Mouse (Mus musculus) adrenal gland, postnatal 36 days (tissue): ENCODE measurements around the gene Wdr54. TPM values are rescaled to one million over a fixed set of nuclear protein-coding genes. Genes with fewer than 3 reads are reported as not detected.
A peak's percentile ranks its signal among the peaks of the same experiment; 100 is the strongest.

Source experiments
- DNase-seq, 2 experiments: peaks; one replicate each; pipeline ENCODE4 v3.0.0; 2021; ENCODE audit warnings: mixed read lengths in 1 of 2
- total RNA-seq, 2 experiments: library from RNA; stranded (reverse); gene quantifications; 2 replicates each; pipeline ENCODE4 v1.2.3; 2021

Wdr54 gene
- total RNA-seq, 2 experiments from 2014 or later, result 1.8 to 3.1 TPM

DNA sequence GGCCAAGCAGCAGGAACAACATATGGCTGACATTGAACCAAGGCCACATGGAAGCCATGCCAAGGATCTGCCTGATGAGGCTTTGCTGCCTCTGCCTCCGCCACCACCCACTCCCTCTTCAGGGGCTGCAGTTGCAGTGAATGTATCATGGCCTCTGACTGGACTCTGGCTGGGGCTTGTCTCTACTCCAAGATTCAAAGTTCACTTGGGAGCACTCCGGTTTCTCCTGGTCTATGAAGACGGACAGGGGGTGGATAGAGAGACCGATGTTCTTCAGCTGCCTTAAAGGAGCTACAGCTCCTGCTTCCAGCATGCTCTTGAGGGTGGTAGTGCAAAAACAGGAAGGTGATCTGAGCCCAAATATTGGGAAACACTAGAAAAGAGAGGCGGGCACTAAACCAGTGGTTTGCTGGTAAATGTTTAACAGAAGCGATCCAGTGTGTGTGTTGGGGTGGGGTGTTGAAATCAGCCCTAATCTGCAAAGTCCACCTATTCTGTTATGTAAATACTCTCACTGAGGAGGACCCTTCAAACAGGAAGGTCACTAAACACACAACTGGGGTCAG lies 24.6 kb downstream of the Wdr54 start:
- no peak for DNase-seq

DNA sequence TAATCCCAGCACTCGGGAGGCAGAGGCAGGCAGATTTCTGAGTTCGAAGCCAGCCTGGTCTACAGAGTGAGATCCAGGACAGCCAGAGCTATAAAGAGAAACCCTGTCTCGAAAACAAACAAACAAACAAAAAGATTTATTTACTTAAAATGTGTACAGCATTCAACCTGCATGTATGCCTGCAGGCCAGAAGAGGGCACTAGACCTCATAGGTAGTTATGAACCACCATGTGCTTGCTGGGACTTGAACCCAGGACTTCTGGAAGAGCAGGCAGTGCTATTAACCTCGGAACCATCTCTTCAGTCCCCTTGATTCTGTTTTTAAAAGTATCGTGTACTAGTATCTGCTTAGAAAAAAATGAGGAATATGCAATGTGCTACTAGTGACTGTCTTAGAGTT lies 28.8 kb downstream of the Wdr54 start:
- no peak for DNase-seq

DNA sequence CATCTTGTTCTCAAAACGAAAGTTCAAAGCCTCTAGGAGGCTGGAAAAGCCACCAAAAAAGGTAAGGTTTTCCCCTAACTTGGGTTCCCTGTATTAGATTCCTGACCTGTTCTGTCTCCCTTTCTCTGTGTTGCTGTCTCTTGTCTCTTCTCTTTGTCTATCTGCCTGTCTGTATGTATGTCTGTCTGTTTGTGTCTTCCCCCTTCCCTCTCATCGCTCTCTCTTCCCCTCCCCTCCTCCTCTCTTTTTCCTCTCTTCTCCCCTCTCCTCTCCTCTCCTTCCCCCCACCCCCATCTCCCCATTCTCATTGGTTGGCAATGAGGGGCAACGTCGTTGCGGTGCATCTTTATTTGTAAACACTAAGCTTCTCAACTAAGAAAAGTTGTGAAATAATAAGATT lies 30.9 kb downstream of the Wdr54 start, which contains the start of gene Ino80b:
Gene Ino80b (minus strand): TSS at position 101 of the 400 bp plus-strand sequence.
- no peak for DNase-seq

DNA sequence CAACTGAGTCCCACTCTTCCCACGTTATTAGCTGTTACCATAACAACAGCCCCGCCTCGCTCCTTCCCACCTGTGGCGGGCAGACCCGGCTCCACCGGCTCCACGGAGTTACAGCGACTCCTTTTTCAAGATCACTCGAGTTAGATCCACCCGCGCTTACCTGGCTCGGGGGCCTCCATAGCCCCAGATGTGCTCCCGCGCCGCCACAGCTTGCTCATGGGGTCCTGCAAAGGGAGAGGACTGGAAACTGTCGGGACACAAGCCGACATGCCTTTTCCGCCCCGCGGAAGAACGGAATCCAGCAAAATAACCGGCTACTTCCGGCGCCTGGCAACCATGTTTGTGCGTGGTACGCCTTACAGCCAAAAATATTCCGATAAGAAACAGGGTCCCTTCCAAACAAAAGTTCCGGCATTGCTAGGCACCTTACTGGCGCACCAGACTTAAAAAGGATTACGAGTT lies 31.3 kb downstream of the Wdr54 start:
- DNase-seq, result peak; percentile 93

DNA sequence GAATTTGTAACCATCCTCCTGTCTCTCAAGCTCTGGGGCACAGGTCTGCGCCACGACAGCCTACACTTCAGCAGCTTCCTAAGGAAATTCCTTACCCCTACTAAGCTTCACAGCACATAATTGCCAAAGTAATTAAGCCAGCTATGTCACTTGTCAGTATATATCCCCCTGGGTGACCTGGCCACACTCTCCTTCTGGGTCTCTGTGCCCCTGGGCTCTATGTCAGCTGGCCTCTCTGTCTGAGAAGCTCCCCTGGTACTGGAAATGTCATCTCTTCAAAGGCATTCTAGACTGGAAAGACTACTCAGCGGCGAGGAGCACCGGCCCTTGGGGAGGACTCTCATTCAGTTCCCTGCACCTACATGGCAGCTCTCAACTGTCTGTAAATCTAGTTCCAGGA lies 33.2 kb downstream of the Wdr54 start:
- no peak for DNase-seq

DNA sequence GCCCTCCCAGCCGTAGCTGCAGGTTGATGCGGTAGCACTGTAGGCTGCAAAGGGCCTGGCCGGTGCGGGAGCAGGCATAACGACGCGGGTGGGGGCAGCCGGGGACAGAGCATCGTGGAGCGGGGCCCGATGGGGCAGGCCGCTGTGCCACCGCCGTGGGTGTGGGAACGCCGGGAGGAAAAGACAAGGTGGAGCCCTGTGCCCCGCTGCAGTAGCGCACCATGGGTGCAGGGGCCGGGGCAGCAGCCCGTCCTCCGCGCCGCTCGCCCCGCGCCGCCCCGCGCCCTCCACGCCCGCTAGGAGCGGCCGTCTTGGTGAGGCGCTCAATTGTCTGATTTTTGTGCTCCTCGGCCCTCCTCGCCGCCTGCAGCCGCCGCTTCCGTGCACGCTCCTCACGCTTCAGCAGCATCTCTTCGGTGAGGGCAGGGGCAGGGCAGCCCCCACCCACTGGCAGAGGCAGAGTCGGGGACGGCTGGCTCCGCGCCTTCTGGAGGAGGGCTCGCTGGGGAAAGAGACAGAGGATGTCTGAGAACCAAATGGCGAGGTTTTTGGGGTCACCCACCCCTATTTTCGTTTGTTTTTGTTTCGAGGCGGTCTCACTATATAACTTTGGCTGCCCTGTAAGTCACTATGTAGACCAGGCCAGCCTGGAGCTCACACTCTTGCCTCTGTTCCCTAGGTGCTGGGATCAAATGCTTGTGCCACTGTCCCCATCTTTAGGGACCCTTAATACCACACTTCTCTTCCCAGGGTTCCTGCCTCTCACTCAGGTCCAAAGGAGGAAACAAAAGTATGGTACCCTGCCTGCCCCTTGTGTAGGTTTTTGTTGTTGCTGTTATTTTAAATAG lies 34.1 kb downstream of the Wdr54 start:
- peak in 1 of 2 experiments; percentile 12 for DNase-seq

DNA sequence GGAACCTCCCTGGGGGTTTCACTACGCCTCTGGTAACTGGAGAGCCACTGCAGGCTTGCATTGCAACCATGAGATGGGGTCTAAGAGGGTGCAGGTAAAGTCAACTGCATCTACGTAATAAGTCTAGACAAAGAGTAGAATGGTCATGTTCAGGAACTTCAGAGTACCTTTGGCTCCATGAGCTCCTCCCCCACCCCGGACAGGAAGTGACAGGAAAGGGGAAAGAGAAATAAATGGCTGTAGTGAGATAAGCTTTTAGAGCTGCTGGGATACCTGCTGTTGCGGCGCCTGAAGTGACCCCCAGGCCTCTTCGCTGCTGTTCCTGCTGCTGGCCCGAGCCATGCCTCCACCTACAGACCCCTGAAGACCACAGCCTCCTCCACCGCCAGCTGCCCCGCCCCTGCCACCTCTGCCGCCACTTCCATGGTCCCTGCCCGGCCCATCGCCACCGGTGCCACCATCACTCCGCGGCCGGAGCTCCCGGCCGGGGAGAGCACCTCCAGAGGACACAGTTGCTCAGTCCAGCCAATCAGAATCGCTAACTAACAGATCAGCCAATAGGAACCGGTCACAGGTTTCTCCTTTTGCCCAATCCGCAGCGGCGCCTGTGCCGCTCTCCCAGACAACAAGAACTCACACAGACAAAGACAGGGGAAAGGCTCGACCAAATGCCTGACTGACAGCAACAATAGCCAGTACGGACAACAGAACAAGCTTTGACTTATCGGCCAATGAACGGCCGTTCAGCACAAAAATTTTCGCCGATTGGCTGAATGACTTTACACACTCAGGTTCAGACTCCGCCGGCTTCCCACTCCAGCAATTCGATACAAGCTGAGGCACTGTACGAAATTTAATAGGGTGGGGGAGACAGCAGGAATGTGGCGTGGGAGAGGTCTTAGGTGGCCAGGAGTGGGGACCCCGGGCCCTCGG lies 35.0 kb downstream of the Wdr54 start, which contains the start of gene Wbp1:
Gene Wbp1 (minus strand): TSS at position 630 of the 933 bp plus-strand sequence.
- peak; percentile 94 for DNase-seq

DNA sequence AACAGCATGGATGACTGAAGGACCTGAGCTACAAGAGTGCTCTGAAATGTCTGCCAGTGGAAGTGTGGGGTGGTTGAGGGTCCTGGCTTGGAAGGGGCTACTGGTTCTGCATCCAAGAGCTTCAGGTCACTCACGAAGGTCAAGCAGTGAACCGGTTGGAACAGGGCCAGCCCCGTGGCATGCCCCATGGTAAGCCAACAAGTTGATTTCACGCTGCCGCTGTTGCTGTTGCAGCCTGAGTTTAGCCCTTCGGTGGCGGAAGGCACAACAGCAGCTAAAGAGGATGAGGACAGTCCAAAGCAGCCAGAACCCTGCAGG lies 36.5 kb downstream of the Wdr54 start:
- DNase-seq, result peak in 1 of 2 experiments; percentile 62

DNA sequence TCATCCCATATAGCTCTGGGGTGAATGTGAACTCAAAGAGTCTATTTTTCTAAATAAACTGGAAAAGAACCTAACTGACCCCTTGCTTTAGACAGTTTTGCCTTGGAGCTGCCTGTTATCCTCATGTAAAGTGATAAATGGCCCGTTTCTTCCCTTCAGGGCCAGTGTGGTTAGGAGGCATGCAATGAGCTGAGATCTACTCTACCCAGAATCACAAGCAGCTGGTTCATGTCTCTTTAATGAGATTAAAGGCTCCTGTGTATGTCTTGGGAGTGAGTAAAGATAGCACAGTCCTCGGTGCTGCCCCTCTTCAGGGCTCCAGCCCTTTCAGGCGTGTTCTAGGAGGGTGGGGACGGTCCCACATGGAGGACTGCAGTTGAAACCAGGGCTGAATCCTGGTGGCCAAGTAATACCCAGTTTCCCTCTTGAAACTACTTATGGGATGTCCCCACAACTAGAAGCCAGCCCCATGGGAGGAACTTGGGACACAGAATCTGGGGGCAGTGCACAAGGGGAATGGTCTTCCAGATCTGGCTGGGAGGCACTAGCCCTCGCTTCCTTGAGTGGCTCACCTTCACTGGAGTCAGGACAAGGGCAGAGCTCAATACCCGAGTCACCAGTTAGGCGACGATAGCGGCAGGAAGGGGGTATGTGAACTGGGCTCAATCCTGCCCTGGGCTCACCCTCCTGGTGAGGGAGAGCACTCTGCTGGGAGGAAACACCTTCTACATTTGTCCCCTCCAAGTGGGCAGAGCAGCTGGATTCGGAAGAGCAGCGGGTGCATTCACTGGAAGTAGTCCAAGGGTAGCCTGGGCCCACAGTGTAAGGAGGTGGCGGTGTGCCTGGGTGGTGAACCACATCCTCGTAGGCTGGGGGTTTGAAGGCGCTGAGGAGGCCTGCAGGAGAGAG lies 37.1 kb downstream of the Wdr54 start:
- peak in 1 of 2 experiments; percentile 17 for DNase-seq

DNA sequence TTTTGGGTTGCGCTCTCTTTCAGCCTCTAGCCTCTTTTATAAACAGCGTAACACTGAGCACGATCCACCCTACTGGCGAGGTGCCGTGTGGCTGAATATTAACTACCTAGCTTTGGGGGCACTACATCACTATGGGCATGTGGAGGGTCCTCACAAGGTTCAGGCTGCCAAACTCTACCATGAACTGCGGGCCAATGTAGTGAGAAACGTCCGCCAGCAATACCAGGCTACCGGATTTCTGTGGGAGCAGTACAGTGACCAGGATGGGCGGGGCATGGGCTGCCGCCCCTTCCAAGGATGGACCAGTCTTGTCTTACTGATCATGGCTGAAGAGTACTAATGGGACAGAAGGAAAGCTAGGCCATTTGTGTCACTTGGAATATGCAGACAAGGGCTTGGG lies 37.8 kb downstream of the Wdr54 start:
- DNase-seq, result no peak

DNA sequence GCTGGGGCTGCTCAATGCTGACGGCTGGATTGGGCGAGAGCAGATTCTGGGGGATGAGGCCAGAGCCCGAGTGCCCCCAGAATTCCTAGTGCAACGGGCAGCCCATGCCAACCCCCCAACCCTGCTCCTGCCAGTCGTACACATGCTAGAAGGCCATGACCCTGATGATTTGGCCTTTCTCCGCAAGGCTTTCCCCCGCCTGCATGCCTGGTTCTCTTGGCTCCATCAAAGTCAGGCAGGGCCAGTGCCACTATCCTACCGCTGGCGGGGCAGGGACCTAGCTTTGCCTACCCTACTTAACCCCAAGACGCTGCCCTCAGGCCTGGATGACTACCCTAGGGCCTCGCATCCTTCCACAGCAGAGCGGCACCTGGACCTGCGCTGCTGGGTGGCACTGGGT lies 38.6 kb downstream of the Wdr54 start:
- DNase-seq, result peak in 1 of 2 experiments; percentile 63

DNA sequence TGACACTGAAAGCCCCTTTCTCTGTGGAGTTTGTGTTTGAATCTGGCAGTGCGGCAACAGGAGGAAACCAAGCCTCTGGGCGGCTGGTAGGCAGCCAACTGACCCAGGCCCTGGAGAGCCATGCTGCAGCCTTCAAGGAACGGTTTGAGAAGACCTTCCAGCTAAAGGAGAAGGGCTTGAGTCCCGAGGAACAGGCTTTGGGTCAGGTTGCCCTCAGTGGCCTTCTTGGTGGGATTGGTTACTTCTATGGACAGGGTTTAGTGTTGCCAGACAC lies 39.1 kb downstream of the Wdr54 start:
- DNase-seq, result no peak

DNA sequence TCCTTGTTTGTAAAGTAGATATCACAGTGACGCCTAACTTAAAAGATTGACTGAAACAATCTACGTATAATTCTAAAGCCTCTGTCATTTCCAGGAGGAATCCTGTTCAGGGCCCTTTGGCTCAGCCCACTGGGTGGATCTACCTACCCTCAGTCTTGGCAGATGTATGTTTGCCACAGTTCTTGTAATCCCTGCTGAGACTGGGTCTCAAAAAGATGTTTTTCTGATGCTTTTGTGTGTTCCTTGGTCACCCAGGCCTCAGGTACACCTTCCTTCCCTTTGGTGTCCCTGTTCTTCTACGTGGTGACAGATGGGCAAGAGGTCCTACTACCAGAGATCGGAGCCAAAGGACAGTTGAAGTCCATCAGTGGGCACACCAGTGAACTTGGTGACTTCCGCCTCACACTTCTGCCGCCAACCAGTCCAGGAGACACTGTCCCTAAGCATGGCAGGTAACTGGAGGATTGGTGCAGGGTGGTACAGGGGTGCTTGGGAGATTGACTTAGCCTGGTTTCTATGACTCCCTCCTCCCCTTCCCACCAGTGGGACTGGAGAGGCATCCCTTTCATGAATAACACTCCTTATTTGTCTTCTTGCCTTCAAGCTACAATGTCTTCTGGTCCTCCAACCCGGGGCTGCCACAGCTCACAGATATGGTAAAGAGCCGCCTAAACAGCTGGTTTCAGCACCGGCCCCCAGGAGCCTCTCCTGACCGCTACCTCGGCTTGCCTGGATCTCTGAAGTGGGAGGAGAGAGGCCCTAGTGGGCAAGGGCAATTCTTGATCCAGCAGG lies 39.6 kb downstream of the Wdr54 start:
- DNase-seq, result no peak

DNA sequence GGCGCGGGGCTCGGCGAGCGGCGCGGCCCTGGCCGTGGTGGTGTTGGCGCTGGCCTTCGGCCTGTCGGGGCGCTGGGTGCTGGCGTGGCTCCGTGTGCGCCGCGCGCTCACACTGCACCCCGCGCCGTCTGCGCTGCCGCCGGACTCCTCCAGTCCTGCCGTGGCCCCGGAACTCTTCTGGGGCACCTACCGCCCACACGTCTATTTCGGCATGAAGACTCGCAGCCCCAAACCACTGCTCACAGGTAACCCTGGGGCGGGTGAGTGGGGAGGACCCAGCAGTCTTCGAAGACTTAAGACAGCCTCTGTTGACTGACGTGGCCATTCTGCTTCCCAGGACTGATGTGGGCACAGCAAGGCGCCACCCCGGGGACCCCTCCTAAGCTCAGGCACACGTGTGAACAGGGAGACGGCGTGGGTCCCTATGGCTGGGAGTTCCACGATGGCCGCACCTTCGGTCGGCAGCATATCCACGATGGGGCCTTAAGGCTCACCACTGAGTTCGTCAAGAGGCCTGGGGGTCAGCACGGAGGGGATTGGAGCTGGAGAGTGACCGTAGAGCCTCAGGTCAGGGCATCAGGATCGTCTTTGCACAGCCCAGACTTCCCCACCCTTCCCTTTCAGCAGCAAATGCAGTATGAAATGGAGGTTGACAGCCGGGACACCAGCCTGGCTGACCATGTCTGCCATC lies 40.4 kb downstream of the Wdr54 start:
- peak in 1 of 2 experiments; percentile 23 for DNase-seq

DNA sequence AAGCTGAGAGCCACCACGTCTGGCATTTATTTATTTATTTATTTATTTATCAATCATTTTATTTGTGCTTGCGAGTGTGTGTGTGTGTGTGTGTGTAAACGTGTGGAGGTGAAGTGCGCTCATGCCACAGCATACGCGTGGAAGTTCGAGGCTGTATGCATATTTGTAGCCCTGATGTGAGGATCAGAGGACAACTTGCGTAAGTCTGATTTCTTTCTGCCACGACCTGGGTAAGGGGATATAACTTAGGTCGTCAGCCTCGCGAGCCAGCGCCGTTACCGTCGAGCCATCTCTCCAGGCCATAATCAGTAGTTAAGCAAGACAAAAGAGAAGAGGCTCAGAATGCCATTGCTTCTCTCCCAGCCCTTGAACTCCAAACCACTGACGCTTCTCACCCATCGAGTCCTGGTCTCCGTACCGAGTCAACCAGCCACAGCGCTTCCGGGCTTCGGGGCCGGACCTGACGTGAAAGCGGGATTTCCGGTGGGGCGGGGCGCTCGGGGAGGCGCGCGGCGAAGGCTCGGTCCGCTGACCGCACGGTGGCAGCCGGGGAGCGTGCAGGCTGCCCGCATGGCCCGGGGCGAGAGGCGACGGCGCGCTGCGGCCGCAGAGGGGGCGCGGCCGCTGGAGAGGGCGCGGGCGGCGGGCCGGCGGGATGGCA lies 41.1 kb downstream of the Wdr54 start, which contains the start of gene Mogs:
Gene Mogs (plus strand): TSS at position 486 of the 661 bp plus-strand sequence.
- peak; percentile 98 to 99 for DNase-seq

DNA sequence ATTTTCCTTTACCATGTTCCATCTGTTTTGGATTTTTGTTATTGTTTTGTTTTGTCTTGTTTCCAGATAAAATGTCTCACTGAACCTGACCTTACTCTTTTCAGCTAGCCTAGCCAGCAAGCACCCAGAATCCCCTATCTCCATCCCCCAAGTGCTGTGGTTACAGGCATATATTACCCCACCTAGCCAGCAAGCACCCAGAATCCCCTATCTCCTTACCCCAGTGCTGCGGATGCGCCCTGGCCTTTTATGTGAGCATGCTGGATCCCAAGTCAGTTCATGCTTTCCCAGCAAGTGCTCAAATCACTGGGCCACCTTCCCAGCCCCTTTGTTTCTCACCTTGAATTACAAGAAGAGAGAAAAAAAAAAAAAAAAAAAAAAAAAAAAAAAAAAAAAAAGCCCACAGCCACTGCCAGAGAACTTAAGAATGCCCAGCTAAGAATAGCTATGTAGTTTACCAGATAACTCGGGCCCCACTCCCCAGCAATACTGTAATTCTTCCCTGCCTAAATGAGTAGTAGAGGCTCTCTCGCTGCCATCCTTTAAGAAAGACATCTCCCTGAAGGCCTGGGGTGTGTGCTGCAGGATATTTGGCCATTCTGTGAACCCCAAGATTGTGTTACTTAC lies 44.6 kb downstream of the Wdr54 start:
- DNase-seq, result no peak

DNA sequence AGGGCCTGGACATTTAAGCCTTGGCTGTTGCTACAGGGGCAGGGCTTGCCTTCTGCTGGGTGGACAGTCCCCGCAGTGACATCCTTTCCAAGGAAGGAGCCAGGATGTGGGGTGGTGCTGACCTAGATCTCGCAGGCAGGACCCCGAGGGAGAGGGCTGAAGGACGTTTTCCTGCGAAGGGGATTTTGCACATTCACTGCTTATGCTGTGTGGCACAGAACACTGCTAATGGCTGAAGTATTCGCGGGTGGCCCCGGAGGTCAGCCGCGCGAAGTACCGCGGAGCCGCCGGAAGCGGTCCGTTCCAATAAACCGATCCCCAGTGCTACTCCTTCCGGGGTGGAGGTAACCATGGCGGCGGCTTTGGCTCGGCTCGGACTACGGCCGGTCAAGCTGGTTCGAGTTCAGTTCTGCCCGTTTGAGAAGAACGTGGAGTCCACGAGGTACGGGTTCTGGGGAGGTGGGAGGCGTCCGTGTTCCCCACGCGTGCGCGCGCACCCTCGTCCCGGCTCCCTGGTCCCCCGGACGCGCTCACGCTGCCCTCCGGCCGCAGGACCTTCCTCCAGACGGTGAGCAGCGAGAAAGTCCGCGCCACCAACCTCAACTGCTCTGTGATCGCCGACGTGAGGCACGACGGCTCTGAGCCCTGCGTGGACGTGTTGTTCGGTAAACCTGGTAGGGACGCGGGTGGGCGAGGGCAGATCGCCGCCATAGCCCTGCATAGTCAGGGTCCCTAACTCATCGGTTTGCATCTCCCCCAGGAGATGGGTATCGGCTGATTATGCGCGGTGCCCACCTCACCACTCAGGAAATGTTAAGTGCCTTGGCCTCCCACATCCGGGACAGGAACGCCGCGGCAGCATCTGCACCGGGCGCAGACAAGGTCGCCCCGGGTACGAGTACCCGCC lies 47.2 kb downstream of the Wdr54 start, which contains the start of gene Mrpl53:
Gene Mrpl53 (plus strand): TSS at position 279 of the 907 bp plus-strand sequence.
- DNase-seq, result peak; percentile 88 to 90
